Mouse (Mus musculus): ENCODE results near the gene Map2.

Gene Map2

GRCm38 (mm10) chr1:66386751-66387452 is 211.8 kb downstream of the Map2 start:
- no peak for DNase-seq (ENCODE audit: low read depth in 1 of 2, low spot score in 2 of 2)

- no peak for DNase-seq (ENCODE audit: low read depth in 1 of 2, low spot score in 2 of 2)
Observed at GRCm38 (mm10) chr1:66388561-66388960, 213.5 kb downstream of the Map2 start.

GRCm38 (mm10) chr1:66394944-66395637 is 220.0 kb downstream of the Map2 start:
- no peak for DNase-seq (ENCODE audit: low read depth in 1 of 2, low spot score in 2 of 2)

- DNase-seq (ENCODE audit: low read depth in 1 of 2, low spot score in 2 of 2): no peak
Observed at GRCm38 (mm10) chr1:66395826-66396225, 220.8 kb downstream of the Map2 start.

GRCm38 (mm10) chr1:66401902-66402301 is 226.8 kb downstream of the Map2 start:
- no peak for DNase-seq (ENCODE audit: low read depth in 1 of 2, low spot score in 2 of 2)

- no peak for DNase-seq (ENCODE audit: low read depth in 1 of 2, low spot score in 2 of 2)
Observed at GRCm38 (mm10) chr1:66407270-66407967, 232.3 kb downstream of the Map2 start.

GRCm38 (mm10) chr1:66418360-66418759 is 243.3 kb downstream of the Map2 start:
- DNase-seq (ENCODE audit: low read depth in 1 of 2, low spot score in 2 of 2): no peak

- DNase-seq (ENCODE audit: low read depth in 1 of 2, low spot score in 2 of 2): no peak
Observed at GRCm38 (mm10) chr1:66426073-66426472, 251.0 kb downstream of the Map2 start.

GRCm38 (mm10) chr1:66430962-66431361 is 255.9 kb downstream of the Map2 start:
- no peak for DNase-seq (ENCODE audit: low read depth in 1 of 2, low spot score in 2 of 2)

- DNase-seq (ENCODE audit: low read depth in 1 of 2, low spot score in 2 of 2): no peak
Observed at GRCm38 (mm10) chr1:66431472-66431871, 256.4 kb downstream of the Map2 start.

- DNase-seq (ENCODE audit: low read depth in 1 of 2, low spot score in 2 of 2): no peak
Observed at GRCm38 (mm10) chr1:66438069-66438468, 263.0 kb downstream of the Map2 start.

GRCm38 (mm10) chr1:66442922-66443321 is 267.8 kb downstream of the Map2 start:
- no peak for DNase-seq (ENCODE audit: low read depth in 1 of 2, low spot score in 2 of 2)

- no peak for DNase-seq (ENCODE audit: low read depth in 1 of 2, low spot score in 2 of 2)
Observed at GRCm38 (mm10) chr1:66449471-66449870, 274.4 kb downstream of the Map2 start.

GRCm38 (mm10) chr1:66456580-66456979 is 281.5 kb downstream of the Map2 start:
- DNase-seq (ENCODE audit: low read depth in 1 of 2, low spot score in 2 of 2): no peak

- DNase-seq (ENCODE audit: low read depth in 1 of 2, low spot score in 2 of 2): no peak
Observed at GRCm38 (mm10) chr1:66457747-66458146, 282.7 kb downstream of the Map2 start.

- DNase-seq (ENCODE audit: low read depth in 1 of 2, low spot score in 2 of 2): no peak
Observed at GRCm38 (mm10) chr1:66459394-66459793, 284.3 kb downstream of the Map2 start.

GRCm38 (mm10) chr1:66460850-66461249 is 285.8 kb downstream of the Map2 start:
- no peak for DNase-seq (ENCODE audit: low read depth in 1 of 2, low spot score in 2 of 2)

- DNase-seq (ENCODE audit: low read depth in 1 of 2, low spot score in 2 of 2): no peak
Observed at GRCm38 (mm10) chr1:66467821-66468703, 293.0 kb downstream of the Map2 start, which contains the start of gene Unc80. Gene Unc80 (plus strand): TSS chr1:66468367.

GRCm38 (mm10) chr1:66468704-66469020 is 293.6 kb downstream of the Map2 start:
- DNase-seq (ENCODE audit: low read depth in 1 of 2, low spot score in 2 of 2): no peak

- no peak for DNase-seq (ENCODE audit: low read depth in 1 of 2, low spot score in 2 of 2)
Observed at GRCm38 (mm10) chr1:66482751-66483150, 307.7 kb downstream of the Map2 start.
